Mouse (Mus musculus): Measurements from ENCODE around the gene Rsbn1.

Gene Rsbn1

GRCm38 (mm10) chr3:103948666-103949065 lies 34.7 kb downstream of the Rsbn1 start:
- DNase-seq (ENCODE audit: low read depth) = no peak

- DNase-seq (ENCODE audit: low read depth) = no peak
Observed at GRCm38 (mm10) chr3:103960622-103961021, 46.7 kb downstream of the Rsbn1 start.

- peak; percentile 21 for DNase-seq (ENCODE audit: low read depth)
Observed at GRCm38 (mm10) chr3:103967231-103967630, 53.3 kb downstream of the Rsbn1 start.

GRCm38 (mm10) chr3:103967861-103968691 lies 54.2 kb downstream of the Rsbn1 start, which contains the start of gene Phtf1:
TSS of gene Phtf1 (plus strand) at chr3:103968110.
- peak; percentile 90 for DNase-seq (ENCODE audit: low read depth)

GRCm38 (mm10) chr3:103968701-103969100 lies 54.8 kb downstream of the Rsbn1 start:
- DNase-seq (ENCODE audit: low read depth) = peak; percentile 74

- no peak for DNase-seq (ENCODE audit: low read depth)
Observed at GRCm38 (mm10) chr3:103971157-103971556, 57.2 kb downstream of the Rsbn1 start.

GRCm38 (mm10) chr3:103984556-103984955 lies 70.6 kb downstream of the Rsbn1 start:
- DNase-seq (ENCODE audit: low read depth) = no peak

GRCm38 (mm10) chr3:103985194-103985593 lies 71.3 kb downstream of the Rsbn1 start:
- no peak for DNase-seq (ENCODE audit: low read depth)

- peak; percentile 56 for DNase-seq (ENCODE audit: low read depth)
Observed at GRCm38 (mm10) chr3:103987831-103988432, 74.0 kb downstream of the Rsbn1 start.

GRCm38 (mm10) chr3:103989352-103989751 lies 75.4 kb downstream of the Rsbn1 start:
- DNase-seq (ENCODE audit: low read depth) = no peak

GRCm38 (mm10) chr3:103991271-103991670 lies 77.4 kb downstream of the Rsbn1 start:
- DNase-seq (ENCODE audit: low read depth) = no peak

- no peak for DNase-seq (ENCODE audit: low read depth)
Observed at GRCm38 (mm10) chr3:103998724-103999123, 84.8 kb downstream of the Rsbn1 start.

GRCm38 (mm10) chr3:104006896-104007466 lies 93.1 kb downstream of the Rsbn1 start:
- no peak for DNase-seq (ENCODE audit: low read depth)

GRCm38 (mm10) chr3:104007479-104007878 lies 93.6 kb downstream of the Rsbn1 start:
- DNase-seq (ENCODE audit: low read depth) = peak; percentile 38

- DNase-seq (ENCODE audit: low read depth) = no peak
Observed at GRCm38 (mm10) chr3:104009924-104010662, 96.2 kb downstream of the Rsbn1 start.

- no peak for DNase-seq (ENCODE audit: low read depth)
Observed at GRCm38 (mm10) chr3:104011972-104012371, 98.1 kb downstream of the Rsbn1 start.

All from NIH3T3 (cell line).